35 mouse cellular contexts compared by ENCODE assay signal in genomic region chr9:65703241-65703640, GRCm38 (mm10).
"Had no signal": no experiment of that assay in that cellular context is flagged by ENCODE, and none has a peak within 500 bp of the region (broad histone marks: within the 10 kb centered on the region; RNA-seq: fewer than 3 reads in every experiment).

No protein-coding gene starts in this region.

- ATAC-seq: hindbrain, embryonic 16.5 days; hindbrain, postnatal 0 days; inflammation-experienced regulatory T-cells, adult 6 months; intestine, embryonic 15.5 days; intestine, embryonic 16.5 days; intestine, postnatal 0 days had no signal

- H3K9ac ChIP-seq: heart, embryonic 12.5 days; heart, embryonic 13.5 days; heart, embryonic 15.5 days; hindbrain, embryonic 12.5 days; hindbrain, embryonic 13.5 days; hindbrain, embryonic 14.5 days; hindbrain, embryonic 15.5 days; intestine, embryonic 15.5 days; kidney, embryonic 15.5 days had no signal

- H3K4me1 ChIP-seq: heart, embryonic 13.5 days; heart, embryonic 15.5 days; hindbrain, embryonic 10.5 days; hindbrain, embryonic 12.5 days; hindbrain, embryonic 13.5 days; hindbrain, embryonic 15.5 days; intestine, embryonic 15.5 days; kidney, embryonic 15.5 days had no signal

- H3K4me3 ChIP-seq: heart, embryonic 12.5 days; heart, embryonic 13.5 days; heart, embryonic 15.5 days; hindbrain, embryonic 10.5 days; hindbrain, embryonic 12.5 days; hindbrain, embryonic 13.5 days; hindbrain, embryonic 15.5 days; intestine, embryonic 15.5 days; kidney, embryonic 15.5 days; layer of hippocampus, adult 2 months; left cerebral cortex, adult 2 months had no signal

- H3K27ac ChIP-seq: heart, embryonic 13.5 days; heart, embryonic 15.5 days; hindbrain, embryonic 10.5 days; hindbrain, embryonic 12.5 days; hindbrain, embryonic 13.5 days; hindbrain, embryonic 14.5 days; hindbrain, embryonic 15.5 days; hindbrain, postnatal 0 days; intestine, embryonic 15.5 days; kidney, embryonic 15.5 days; kidney, postnatal 0 days; layer of hippocampus, adult 2 months; left cerebral cortex, adult 2 months had no signal

- H3K9me3 ChIP-seq: heart, embryonic 12.5 days; heart, embryonic 13.5 days; heart, embryonic 15.5 days; hindbrain, embryonic 10.5 days; hindbrain, embryonic 12.5 days; hindbrain, embryonic 13.5 days; hindbrain, embryonic 15.5 days; intestine, embryonic 15.5 days; kidney, embryonic 15.5 days had no signal

- H3K27me3 ChIP-seq: heart, embryonic 12.5 days; heart, embryonic 13.5 days; heart, embryonic 15.5 days; hindbrain, embryonic 12.5 days; hindbrain, embryonic 13.5 days; hindbrain, embryonic 15.5 days; intestine, embryonic 15.5 days; kidney, embryonic 15.5 days had no signal

- DNase-seq: heart, postnatal 10 days; heart, postnatal 14 days; heart, postnatal 36 days; heart, postnatal 4 days; kidney, adult 11 months; kidney, adult 18-20 months; kidney, adult 2 months; kidney, adult 8-10 months; kidney, adult 9 months; kidney, postnatal 10 days; kidney, postnatal 14 days; kidney, postnatal 25 days; kidney, postnatal 36 days; kidney, postnatal 4 days; layer of hippocampus, adult 9-11 months; layer of hippocampus, postnatal 36 days had no signal

- H3K4me2 ChIP-seq: heart, embryonic 11.5 days; heart, embryonic 12.5 days; heart, embryonic 13.5 days; heart, embryonic 15.5 days; hindbrain, embryonic 12.5 days; hindbrain, embryonic 13.5 days; hindbrain, embryonic 14.5 days; hindbrain, embryonic 15.5 days; intestine, embryonic 15.5 days; kidney, embryonic 15.5 days had no signal
